Mouse (Mus musculus) cerebellum, adult 18-20 months (tissue): ENCODE measurements around the gene Heg1.

Experiments used
- DNase-seq, 2 experiments: peaks; one replicate each; pipeline ENCODE4 v3.0.0; 2021

Gene Heg1

GRCm38 (mm10) chr16:33684162-33684702, at the start of gene Heg1:
Gene Heg1, plus strand, starts transcription at chr16:33684370.
- peak; percentile 70 to 81 for DNase-seq

DNA sequence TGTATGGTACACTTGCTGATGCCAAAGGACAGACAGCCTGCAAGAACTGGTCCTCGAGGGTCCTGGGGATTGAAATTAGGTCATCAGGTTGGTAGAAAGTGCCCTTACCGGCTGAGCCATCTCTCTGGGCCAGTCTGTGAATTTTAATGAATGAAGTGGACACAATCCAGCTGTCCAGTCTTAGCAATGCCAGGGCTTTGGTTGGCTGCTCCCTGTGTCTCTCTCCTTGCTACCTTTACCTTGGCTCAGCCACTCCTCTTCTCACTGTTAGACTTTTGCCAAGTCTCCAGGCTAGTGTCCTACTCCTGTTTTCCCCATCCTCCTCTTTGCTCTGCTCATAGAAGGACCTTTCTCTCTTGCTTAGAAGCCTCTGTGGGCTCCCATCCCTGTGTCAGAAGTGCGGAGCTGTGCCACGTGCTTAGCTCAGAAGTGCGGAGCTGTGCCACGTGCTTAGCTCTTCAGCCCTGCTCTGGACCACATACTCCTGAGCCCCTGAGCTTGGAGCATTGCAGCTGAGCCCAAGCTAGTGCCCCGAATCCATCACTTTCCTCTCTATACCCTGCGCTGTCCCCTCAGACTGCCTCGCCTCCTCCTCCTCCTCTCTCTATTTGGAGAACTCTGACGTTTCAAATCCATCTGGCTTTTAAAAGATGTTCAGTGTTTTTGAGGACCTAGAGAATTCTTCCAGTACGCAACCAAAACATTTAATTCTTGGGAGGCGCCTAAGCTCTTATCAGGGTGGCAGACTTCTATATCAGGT, 48.2 kb upstream of the Heg1 start:
- DNase-seq: no peak

- DNase-seq: no peak
Observed at GRCm38 (mm10) chr16:33641779-33642178, 42.4 kb upstream of the Heg1 start.

DNA sequence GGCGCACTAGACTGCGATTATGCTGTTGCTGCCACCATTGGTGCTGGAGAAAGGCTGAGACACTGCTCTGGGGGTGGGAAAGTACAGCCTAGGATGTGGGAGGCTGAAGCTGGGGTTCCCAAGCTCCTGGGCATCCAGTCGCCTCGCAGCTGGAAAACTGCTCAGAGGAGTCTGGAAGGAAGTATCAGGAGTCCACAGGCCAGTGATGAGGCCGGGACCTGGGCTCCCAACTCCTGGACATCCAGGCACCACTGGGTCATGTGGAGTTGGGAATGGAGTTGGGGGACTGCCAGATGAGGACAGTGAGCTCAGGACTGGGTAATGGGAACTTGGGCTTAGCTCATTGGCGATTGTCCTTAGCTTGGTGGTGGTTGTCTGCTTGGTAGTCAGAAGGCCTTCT, 31.1 kb upstream of the Heg1 start:
- no peak for DNase-seq

DNA sequence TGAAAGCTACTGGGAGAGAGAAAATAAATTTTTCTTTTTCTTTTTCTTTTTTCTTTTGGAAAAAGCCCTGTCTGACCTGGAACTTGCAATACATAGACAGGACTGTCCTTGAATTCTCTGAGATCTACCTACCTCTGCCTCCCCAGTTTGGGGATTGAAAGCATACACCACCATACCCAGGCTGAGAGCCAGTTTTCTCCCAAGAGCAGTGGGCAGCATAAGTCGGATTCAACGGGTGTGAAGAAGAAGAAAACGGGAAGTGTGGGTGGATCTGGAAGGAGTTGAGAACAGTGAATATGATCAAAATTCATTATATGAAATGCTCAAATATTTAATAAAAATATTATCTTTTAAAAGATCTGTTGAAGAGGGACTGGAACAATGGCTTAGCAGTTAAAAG, 28.7 kb upstream of the Heg1 start:
- DNase-seq: no peak

- DNase-seq: no peak
Observed at GRCm38 (mm10) chr16:33657191-33657590, 27.0 kb upstream of the Heg1 start.

DNA sequence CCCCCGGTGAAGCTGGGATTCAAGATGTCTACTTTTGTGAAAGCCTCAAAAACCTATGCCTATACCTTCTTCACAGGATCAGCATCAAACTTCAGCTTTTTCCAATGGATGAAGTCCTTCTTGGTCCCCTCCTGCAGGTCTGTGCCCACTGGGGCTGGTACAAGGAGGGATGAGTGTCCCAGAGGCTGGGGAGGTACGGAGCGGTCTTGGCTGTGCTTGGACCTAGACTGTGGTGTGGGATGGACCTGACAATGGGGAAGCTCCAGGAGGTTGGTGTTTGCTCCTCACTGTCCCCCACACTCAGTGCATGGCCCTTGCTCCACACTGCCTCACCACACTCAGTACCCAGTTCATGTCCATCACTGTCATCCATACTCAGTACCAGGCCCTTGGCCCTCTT, 26.0 kb upstream of the Heg1 start:
- no peak for DNase-seq

- peak; percentile 50 to 63 for DNase-seq
Observed at GRCm38 (mm10) chr16:33659521-33659920, 24.6 kb upstream of the Heg1 start.

- DNase-seq: peak in 1 of 2 experiments; percentile 20
Observed at GRCm38 (mm10) chr16:33660125-33660524, 24.0 kb upstream of the Heg1 start.

DNA sequence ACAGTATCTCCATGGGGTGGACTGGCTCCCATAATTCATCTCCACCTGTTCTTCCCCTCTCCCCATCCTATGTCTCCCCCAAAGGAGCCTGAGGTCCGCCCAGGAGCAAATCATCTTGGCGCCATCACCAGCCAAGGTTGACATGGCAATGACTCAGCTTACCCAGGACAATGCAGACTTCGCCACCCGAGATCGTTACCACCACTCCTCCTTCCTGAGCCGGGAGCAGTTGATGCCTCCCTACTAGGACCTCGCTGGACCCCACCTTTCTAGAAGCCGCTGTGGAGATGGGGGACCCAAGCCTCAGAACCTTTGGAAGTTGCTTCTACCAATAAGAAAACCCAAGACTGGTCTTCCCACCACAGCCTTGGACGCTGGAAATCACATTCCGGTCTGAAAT, 21.3 kb upstream of the Heg1 start:
- DNase-seq: no peak

- no peak for DNase-seq
Observed at GRCm38 (mm10) chr16:33666226-33666625, 17.9 kb upstream of the Heg1 start.

- no peak for DNase-seq
Observed at GRCm38 (mm10) chr16:33666985-33667538, 17.1 kb upstream of the Heg1 start.

GRCm38 (mm10) chr16:33668448-33668847, 15.7 kb upstream of the Heg1 start:
- DNase-seq: no peak

DNA sequence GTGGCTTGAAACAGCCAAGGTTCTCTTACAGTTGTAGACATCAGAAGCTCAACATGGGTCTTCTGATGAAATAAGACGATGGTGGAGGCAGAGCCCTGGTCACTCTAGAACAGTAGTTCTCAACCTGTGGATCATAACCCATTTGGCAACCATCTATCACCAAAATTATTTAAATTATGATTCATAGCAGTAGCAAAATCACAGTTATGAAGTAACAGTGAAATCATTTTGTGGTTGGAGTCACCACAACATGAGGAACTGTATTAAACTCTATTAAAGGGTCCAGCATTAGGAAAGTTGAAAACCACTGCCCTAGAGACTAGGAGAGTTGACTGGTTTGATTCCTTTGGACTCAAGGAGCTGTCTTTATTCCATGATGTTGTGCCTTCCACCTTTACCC, 15.1 kb upstream of the Heg1 start:
- no peak for DNase-seq

GRCm38 (mm10) chr16:33670340-33670739, 13.8 kb upstream of the Heg1 start:
- peak; percentile 84 to 94 for DNase-seq

- no peak for DNase-seq
Observed at GRCm38 (mm10) chr16:33670933-33671332, 13.2 kb upstream of the Heg1 start.

- DNase-seq: no peak
Observed at GRCm38 (mm10) chr16:33672188-33672587, 12.0 kb upstream of the Heg1 start.

GRCm38 (mm10) chr16:33672643-33673042, 11.5 kb upstream of the Heg1 start:
- no peak for DNase-seq

DNA sequence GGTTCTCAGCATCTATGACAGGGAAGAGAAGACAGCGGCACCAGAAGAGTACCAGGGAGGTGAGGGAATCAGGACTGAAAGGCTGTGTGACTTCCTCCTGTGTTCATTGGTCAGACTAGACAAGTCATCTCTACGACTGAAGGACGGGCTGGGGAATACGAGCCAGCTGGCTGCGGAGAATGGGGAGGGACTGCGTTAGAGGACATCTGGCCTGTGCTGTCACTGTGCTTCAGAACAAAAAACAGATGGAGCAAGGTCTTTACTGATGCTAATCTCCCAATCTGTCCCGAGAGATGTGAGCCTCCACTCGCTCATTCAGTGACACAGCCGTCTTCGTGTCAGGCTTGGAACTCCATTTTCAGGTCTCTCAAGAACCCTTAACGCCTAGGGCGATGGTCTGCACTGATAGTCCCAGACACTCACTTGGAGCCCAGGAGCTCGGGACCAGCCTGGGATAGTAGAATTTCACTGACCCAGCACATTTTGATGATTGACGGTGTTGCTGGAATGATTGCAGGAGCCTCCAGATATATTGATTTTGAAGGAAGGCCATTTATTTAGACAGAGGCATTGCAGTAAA, 10.6 kb upstream of the Heg1 start:
- DNase-seq: no peak

DNA sequence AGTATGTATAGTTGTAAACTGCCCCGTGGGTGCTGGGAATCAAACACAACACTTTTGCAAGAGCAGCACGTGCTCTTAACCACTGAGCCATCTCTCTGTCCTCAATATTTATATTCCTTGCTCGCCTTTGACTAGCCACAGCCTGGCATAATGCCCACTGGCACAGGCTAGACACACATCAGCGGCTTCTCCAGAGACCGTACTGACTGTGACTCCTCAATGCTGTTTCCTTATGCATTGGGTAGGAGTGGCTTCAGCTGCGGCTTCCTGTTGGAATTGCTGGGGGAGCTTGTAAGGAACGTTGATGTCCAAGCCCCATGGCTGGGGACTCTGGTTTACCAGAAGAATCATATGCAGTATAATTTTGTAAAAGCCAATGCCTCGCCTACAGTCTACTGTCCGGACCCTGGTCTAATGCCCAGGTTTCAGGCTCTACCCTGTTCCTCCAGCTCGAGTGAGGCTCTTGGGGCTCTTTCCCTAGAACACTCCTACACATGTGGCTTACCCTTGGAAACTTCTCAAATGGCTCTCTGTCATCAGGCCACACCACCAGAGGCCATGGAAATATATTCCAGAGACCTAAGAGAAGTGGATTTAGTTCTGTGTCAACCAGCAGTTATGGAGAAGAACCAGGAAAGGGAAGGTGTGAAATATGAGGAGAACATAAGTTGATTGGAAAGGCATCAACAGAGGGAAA, 8.9 kb upstream of the Heg1 start:
- no peak for DNase-seq

DNA sequence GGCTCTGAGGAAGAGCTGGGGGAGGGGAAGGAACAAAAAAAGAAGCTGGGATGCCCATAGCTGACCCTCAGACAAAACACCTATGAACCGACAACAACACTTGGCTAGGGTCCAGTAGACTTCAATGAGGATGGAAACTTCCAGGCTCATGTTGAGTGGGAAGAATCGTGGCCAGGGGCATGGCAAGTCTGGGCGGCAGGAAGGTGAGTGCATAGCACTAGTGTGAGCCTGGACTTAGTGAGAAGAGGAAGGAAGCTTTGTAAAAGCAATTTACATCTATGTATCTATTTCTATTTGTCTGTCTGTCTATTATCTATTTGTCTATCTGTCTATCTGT, 8.4 kb upstream of the Heg1 start:
- no peak for DNase-seq

GRCm38 (mm10) chr16:33676347-33677312, 7.5 kb upstream of the Heg1 start:
- no peak for DNase-seq

DNA sequence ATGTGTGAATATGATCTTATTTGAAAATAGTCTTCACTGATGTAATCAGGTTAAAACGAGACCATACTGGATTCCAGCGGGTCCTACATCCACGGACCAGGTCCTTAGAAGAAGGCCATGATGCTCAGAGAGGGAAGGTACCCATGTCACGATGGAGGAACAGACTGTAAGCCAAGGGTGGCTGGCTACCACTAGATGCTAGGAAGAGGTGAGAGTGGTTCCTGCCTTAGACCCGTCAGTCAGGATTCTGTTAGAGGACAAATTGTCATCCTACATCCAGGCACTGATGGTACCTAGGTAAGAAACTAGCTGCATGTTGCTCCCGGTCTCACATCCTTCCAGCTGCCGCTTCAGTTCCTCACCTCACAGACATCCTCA, 6.9 kb upstream of the Heg1 start:
- DNase-seq: no peak
